Mouse (Mus musculus): Measurements from ENCODE around the gene Rbm10. TPM values are rescaled to one million over a fixed set of nuclear protein-coding genes. Genes with fewer than 3 reads are reported as not detected.

The Rbm10 gene
- total RNA-seq, 2 experiments from 2014 or later, result 48.6 to 53.0 TPM

- no peak for DNase-seq (ENCODE audit: low spot score in 2 of 2)
These were observed 78.5 kb downstream of the Rbm10 start for GRCm38 (mm10) chrX:20695842-20696241.

Other genes with a start within 250 kb of the Rbm10 start
- gene Jade3, start 191.8 kb upstream of the Rbm10 start, total RNA-seq (2021), result 1 to 10 TPM; 7.8 to 9.9 TPM
- under 1 TPM; 0.28 to 0.32 TPM for gene Rgn, start 67.7 kb upstream of the Rbm10 start, total RNA-seq (2021)
- gene Ndufb11, start 116 bp downstream of the Rbm10 start, total RNA-seq (2021), result 100 to 1,000 TPM; 154 to 174 TPM
- gene Uba1, start 40.8 kb downstream of the Rbm10 start, total RNA-seq (2021), result 100 to 1,000 TPM; 362 to 380 TPM
- gene Cdk16, start 70.5 kb downstream of the Rbm10 start, total RNA-seq (2021), result 100 to 1,000 TPM; 197 to 200 TPM
- gene Usp11, start 86.4 kb downstream of the Rbm10 start, total RNA-seq (2021), result 100 to 1,000 TPM; 114 to 129 TPM
- 100 to 1,000 TPM; 183 to 186 TPM for gene Araf, start 180.3 kb downstream of the Rbm10 start, total RNA-seq (2021)